Mouse (Mus musculus): Measurements from ENCODE around the gene Fam71a. TPM values are rescaled to one million over a fixed set of nuclear protein-coding genes. Genes with fewer than 3 reads are reported as not detected.

Gene Fam71a
- not detected in 2 replicates for polyA plus RNA-seq (2012; rRNA removed)
- polyA plus RNA-seq (2014; fragmentation: Nextera tagmentation; extraction: Ambion mirVana) = not detected in 2 replicates

DNA sequence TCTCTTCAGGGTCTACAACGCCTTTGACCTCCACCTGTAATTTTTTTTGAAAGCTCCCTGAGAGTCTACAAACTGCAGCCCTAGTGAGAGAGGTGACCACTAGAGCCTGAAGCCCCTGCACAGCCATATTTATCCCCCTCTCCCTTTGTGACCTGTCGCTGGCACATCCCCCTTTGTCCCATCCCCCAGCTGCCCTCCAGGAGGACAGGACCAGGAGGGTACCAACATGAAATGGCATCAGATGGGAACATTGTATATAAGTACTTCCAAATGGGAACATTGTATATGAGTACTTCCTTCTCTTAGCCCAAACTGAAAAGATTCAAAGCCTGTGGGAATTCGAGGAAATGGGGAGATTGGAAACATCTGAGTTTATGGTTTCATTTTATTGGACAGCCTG lies at the start of gene Fam71a:
Fam71a (minus strand) TSS at position 101 of the 400 bp plus-strand sequence.
- Histone ChIP-seq H3K36me3 (ENCODE audit: control insufficient read depth, insufficient read depth, low read length) (no peaks in the 10 kb centered on the region), H3K4me3 (replicated peaks; ENCODE audit: low read length) (no peak within 1 kb of the TSS), H3K9ac (ENCODE audit: low read depth, low read length, severe bottlenecking) (no peak within 1 kb of the TSS), H3K27me3 (ENCODE audit: control insufficient read depth, insufficient read depth, low read length) (no peaks in the 10 kb centered on the region), H3K4me1 (ENCODE audit: control insufficient read depth, insufficient read depth, low read length) (no peaks in the 10 kb centered on the region), H3K4me2 (replicated peaks; ENCODE audit: low read depth, low read length, severe bottlenecking) (no peak within 1 kb of the TSS), H3K9me3 (ENCODE audit: control insufficient read depth, low read length) (no peaks in the 10 kb centered on the region), H3K27ac (replicated peaks; ENCODE audit: low read depth, low read length) (no peak within 1 kb of the TSS)
- ATAC-seq (ENCODE audit: low FRiP score, low read depth) (no peak), DNase-seq (ENCODE audit: low spot score) (no peak)
- 71% methylated on average over 3 of the region's 3 CpGs for WGBS
- no peak for TF ChIP-seq POLR2A (IDR thresholded peaks at IDR 0.05; ENCODE audit: borderline replicate concordance, extremely low read depth, insufficient read depth, insufficient read length)

DNA sequence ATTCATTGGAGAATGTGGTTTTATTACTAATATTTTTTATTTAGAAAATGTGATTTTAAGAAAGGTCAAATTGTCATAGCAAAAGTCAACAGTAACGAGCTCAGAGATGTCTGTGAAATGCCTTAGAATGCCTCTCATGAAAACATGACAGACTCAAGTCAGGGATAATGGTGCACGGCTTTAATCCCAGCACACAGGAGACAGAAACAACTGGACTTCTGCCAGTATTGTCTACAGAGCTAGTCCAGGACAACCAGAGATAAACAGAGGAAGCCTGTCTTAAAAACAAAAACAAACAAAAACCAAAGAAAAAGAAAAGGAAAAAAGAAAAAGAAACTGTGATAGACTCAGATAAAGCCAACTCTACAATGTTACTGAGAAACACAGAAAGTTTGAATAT lies 46.5 kb upstream of the Fam71a start:
- Histone ChIP-seq H3K4me2 (replicated peaks; ENCODE audit: low read depth, low read length, severe bottlenecking) (no peak overlapping the region), H3K27ac (replicated peaks; ENCODE audit: low read depth, low read length) (no peak overlapping the region)
- no peak for TF ChIP-seq POLR2A (IDR thresholded peaks at IDR 0.05; ENCODE audit: borderline replicate concordance, extremely low read depth, insufficient read depth, insufficient read length)

DNA sequence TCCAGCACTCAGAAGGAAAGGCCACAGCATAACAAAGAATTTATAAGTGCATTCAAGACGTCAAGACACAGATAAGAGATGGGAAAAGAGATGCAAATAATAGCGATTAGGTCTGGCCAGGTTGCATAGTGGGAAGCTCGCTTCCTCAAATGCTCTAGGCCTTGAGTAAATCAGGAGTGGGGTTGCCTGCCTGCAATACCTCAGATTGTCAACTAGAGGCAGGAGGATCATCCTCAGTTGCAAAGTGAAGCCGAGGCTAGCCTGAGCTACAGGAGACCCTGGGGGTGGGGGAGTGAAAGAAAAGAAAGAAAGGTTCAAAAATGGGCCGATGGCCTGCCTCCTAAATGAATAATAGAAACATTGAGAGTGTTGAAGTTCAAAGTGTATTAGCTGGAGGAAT lies 41.2 kb upstream of the Fam71a start:
- no peak for TF ChIP-seq POLR2A (IDR thresholded peaks at IDR 0.05; ENCODE audit: borderline replicate concordance, extremely low read depth, insufficient read depth, insufficient read length)
- H3K4me1 ChIP-seq (ENCODE audit: control insufficient read depth, insufficient read depth, low read length) = no peaks in the 10 kb centered on the region
- no peak overlapping the region for H3K9ac ChIP-seq (ENCODE audit: low read depth, low read length, severe bottlenecking)
- no peaks in the 10 kb centered on the region for H3K36me3 ChIP-seq (ENCODE audit: control insufficient read depth, insufficient read depth, low read length)
- no peaks in the 10 kb centered on the region for H3K9me3 ChIP-seq (ENCODE audit: control insufficient read depth, low read length)
- WGBS = 89% methylated on average over 5 of the region's 5 CpGs
- no peak for ATAC-seq (ENCODE audit: low FRiP score, low read depth)
- no peaks in the 10 kb centered on the region for H3K27me3 ChIP-seq (ENCODE audit: control insufficient read depth, insufficient read depth, low read length)
- no peak overlapping the region for H3K4me3 ChIP-seq (replicated peaks; ENCODE audit: low read length)
- H3K4me2 ChIP-seq (replicated peaks; ENCODE audit: low read depth, low read length, severe bottlenecking) = no peak overlapping the region
- no peak overlapping the region for H3K27ac ChIP-seq (replicated peaks; ENCODE audit: low read depth, low read length)
- DNase-seq (ENCODE audit: low spot score) = no peak

More for the DNA sequence above, 46.5 kb upstream of the Fam71a start:
- WGBS = 61% methylated on average over 2 of the region's 2 CpGs
- Histone ChIP-seq H3K9ac (ENCODE audit: low read depth, low read length, severe bottlenecking) (no peak overlapping the region), H3K9me3 (ENCODE audit: control insufficient read depth, low read length) (no peaks in the 10 kb centered on the region), H3K4me1 (ENCODE audit: control insufficient read depth, insufficient read depth, low read length) (no peaks in the 10 kb centered on the region), H3K4me3 (replicated peaks; ENCODE audit: low read length) (no peak overlapping the region), H3K36me3 (ENCODE audit: control insufficient read depth, insufficient read depth, low read length) (no peaks in the 10 kb centered on the region), H3K27me3 (ENCODE audit: control insufficient read depth, insufficient read depth, low read length) (no peaks in the 10 kb centered on the region)
- ATAC-seq (ENCODE audit: low FRiP score, low read depth) (no peak), DNase-seq (ENCODE audit: low spot score) (no peak)

DNA sequence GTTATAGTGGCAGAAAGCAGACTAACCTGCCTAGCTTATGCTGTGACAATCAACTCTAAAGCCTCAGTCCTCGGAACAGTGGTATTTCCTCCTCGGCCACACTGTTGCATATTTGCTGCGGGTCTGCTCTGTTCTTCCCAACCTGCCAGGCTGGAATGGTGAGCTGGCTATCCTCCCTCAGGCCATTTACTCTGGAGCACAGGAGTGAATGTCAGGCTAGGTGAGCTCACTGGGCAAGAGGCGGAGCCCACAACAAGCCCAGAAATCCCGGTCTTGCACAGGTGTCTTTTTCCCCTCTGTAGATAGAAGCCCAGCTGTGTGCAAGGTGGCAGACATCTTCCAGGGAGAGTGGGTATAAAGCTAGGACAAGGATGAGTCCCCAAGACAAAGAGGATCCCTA lies 40.3 kb upstream of the Fam71a start:
- DNase-seq (ENCODE audit: low spot score) (no peak), ATAC-seq (ENCODE audit: low FRiP score, low read depth) (no peak)
- no peak overlapping the region for H3K4me3 ChIP-seq (replicated peaks; ENCODE audit: low read length)
- no peak overlapping the region for H3K4me2 ChIP-seq (replicated peaks; ENCODE audit: low read depth, low read length, severe bottlenecking)
- TF ChIP-seq POLR2A (IDR thresholded peaks at IDR 0.05; ENCODE audit: borderline replicate concordance, extremely low read depth, insufficient read depth, insufficient read length) = no peak
- no peaks in the 10 kb centered on the region for H3K36me3 ChIP-seq (ENCODE audit: control insufficient read depth, insufficient read depth, low read length)
- H3K4me1 ChIP-seq (ENCODE audit: control insufficient read depth, insufficient read depth, low read length) = no peaks in the 10 kb centered on the region
- no peaks in the 10 kb centered on the region for H3K9me3 ChIP-seq (ENCODE audit: control insufficient read depth, low read length)
- H3K9ac ChIP-seq (ENCODE audit: low read depth, low read length, severe bottlenecking) = no peak overlapping the region
- WGBS = 65% methylated on average over 5 of the region's 5 CpGs
- H3K27me3 ChIP-seq (ENCODE audit: control insufficient read depth, insufficient read depth, low read length) = no peaks in the 10 kb centered on the region
- no peak overlapping the region for H3K27ac ChIP-seq (replicated peaks; ENCODE audit: low read depth, low read length)

DNA sequence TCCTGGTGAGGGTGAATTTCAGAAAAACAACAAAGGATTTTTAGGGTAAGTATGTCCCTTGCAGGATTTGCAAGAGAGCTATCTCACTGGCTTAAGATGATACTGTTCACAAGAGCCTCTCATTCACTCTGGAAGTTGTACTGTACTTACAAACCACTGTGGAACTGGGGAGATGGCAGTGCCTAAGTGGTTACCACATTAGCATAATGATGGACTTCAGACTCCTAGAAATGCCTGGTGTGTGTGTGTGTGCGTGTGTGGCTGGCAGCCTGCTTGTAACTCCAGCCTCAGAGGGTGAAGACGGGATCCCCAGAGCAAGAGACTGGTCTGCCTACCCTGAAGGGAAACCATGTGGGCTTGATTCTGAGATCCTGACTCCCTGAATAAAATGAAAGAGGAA lies 38.9 kb upstream of the Fam71a start:
- 77% methylated on average over 2 of the region's 2 CpGs for WGBS
- no peak for ATAC-seq (ENCODE audit: low FRiP score, low read depth)
- Histone ChIP-seq H3K36me3 (ENCODE audit: control insufficient read depth, insufficient read depth, low read length) (no peaks in the 10 kb centered on the region), H3K9ac (ENCODE audit: low read depth, low read length, severe bottlenecking) (no peak overlapping the region), H3K27ac (replicated peaks; ENCODE audit: low read depth, low read length) (no peak overlapping the region), H3K4me3 (replicated peaks; ENCODE audit: low read length) (no peak overlapping the region), H3K4me2 (replicated peaks; ENCODE audit: low read depth, low read length, severe bottlenecking) (no peak overlapping the region), H3K9me3 (ENCODE audit: control insufficient read depth, low read length) (no peaks in the 10 kb centered on the region), H3K27me3 (ENCODE audit: control insufficient read depth, insufficient read depth, low read length) (no peaks in the 10 kb centered on the region), H3K4me1 (ENCODE audit: control insufficient read depth, insufficient read depth, low read length) (no peaks in the 10 kb centered on the region)
- DNase-seq (ENCODE audit: low spot score) = no peak
- TF ChIP-seq POLR2A (IDR thresholded peaks at IDR 0.05; ENCODE audit: borderline replicate concordance, extremely low read depth, insufficient read depth, insufficient read length) = no peak
